Mouse (Mus musculus): ENCODE data around the gene Plcb1.

DNA sequence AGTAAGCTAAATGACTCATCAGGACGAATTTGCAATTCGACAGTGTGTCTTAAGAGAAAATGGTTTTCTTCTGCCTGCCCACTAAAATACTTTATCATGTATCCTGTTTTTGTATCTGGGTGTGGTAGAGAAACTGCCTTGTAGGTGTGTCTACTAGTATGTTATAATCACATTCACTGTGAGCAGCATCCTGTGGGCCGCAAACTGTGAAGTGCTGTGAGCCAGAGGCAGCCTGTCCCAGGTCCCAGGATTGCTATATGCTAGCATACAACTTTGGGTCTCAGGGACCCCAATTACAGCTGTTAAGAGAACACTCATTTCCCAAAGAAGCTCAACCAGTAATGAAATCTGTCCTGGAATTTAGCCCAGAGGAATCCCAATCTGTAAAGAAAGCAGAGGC lies 444.4 kb downstream of the Plcb1 start:
- TF ChIP-seq CTCF (IDR thresholded peaks at IDR 0.05; ENCODE audit: extremely low read depth, insufficient read length, insufficient replicate concordance, low read depth, low read length), result no peak
- TF ChIP-seq POLR2A (IDR thresholded peaks at IDR 0.05; ENCODE audit: low read depth, low read length), result no peak
